Mouse (Mus musculus) forebrain, embryonic 15.5 days (tissue): ENCODE data around the gene Tpm4. TPM values are rescaled to one million over a fixed set of nuclear protein-coding genes. Genes with fewer than 3 reads are reported as not detected.

Source experiments
- ATAC-seq: fragments of 200-750 bp; cut with Nextera tagmentation; replicated peaks from 2 replicates; pipeline ENCODE4 v1.8.0; 2017; ENCODE audit warnings: mild to moderate bottlenecking, moderate TSS enrichment, moderate library complexity
- H3K27ac ChIP-seq: fragments of 300-500 bp; sonication (generic); replicated peaks from 2 replicates; pipeline ENCODE4 v1.5.1; 2015; ENCODE audit warnings: mild to moderate bottlenecking, inconsistent platforms
- H3K27me3 ChIP-seq: fragments of 300-500 bp; sonication (generic); 2 replicates; pipeline ENCODE4 v1.6.1; 2015; ENCODE audit warnings: inconsistent platforms
- H3K36me3 ChIP-seq: fragments of 300-500 bp; sonication (generic); 2 replicates; pipeline ENCODE4 v1.6.1; 2015; ENCODE audit warnings: mild to moderate bottlenecking, inconsistent platforms
- H3K4me1 ChIP-seq: fragments of 300-500 bp; sonication (generic); 2 replicates; pipeline ENCODE4 v1.6.1; 2015; ENCODE audit warnings: inconsistent platforms
- H3K4me2 ChIP-seq: fragments of 300-500 bp; sonication (generic); replicated peaks from 2 replicates; pipeline ENCODE4 v1.6.1; 2015; ENCODE audit warnings: mild to moderate bottlenecking, inconsistent platforms
- H3K4me3 ChIP-seq: fragments of 300-500 bp; sonication (generic); 2 replicates; pipeline ENCODE4 v1.5.1; 2015; ENCODE audit warnings: mild to moderate bottlenecking, inconsistent platforms
- H3K9ac ChIP-seq: fragments of 300-500 bp; sonication (generic); replicated peaks from 2 replicates; pipeline ENCODE4 v1.6.1; 2015; ENCODE audit warnings: mild to moderate bottlenecking, inconsistent platforms
- H3K9me3 ChIP-seq: fragments of 300-500 bp; sonication (generic); 2 replicates; pipeline ENCODE4 v1.6.1; 2016; ENCODE audit warnings: inconsistent platforms
- WGBS: fragments of 180-500 bp; shearing (Covaris S2); methylation state at CpG from one replicate; pipeline ENCODE4 v1.1.7; 2015; ENCODE audit warnings: mixed read lengths; 5-methylcytosine and 5-hydroxymethylcytosine counted together
- polyA plus RNA-seq: library from polyadenylated mRNA; unstranded; fragments of >200 nt; fragmentation: Nextera tagmentation; extraction: Ambion mirVana; gene quantifications from 2 replicates; pipeline ENCODE4 v1.2.1, GENCODE M21; 2015

Gene Tpm4
- polyA plus RNA-seq, 1 experiment from 2014 or later: 221 TPM

DNA sequence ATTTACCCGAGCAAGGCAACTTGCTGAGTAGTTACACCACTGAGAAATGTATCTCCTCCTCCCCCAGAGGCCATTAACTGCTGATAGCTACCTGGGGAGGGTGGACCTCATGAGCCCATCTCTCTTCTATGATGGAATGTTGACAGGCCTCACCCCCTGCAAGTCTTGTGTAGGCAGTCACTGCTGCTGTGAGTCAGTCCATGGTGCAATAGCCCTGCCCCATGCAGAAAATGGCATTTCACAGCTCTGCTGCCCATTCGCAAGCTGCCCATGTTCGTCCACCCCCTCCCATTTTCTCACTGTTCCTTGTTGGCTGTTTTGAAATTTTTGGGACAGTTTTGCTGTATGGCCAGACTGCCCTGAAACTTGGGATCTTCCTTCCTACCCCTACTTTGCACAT lies 10.7 kb downstream of the Tpm4 start:
- 88% methylated on average over 3 of the region's 3 CpGs for WGBS
- H3K36me3 ChIP-seq: peaks cover 84% of the 10 kb centered on the region

DNA sequence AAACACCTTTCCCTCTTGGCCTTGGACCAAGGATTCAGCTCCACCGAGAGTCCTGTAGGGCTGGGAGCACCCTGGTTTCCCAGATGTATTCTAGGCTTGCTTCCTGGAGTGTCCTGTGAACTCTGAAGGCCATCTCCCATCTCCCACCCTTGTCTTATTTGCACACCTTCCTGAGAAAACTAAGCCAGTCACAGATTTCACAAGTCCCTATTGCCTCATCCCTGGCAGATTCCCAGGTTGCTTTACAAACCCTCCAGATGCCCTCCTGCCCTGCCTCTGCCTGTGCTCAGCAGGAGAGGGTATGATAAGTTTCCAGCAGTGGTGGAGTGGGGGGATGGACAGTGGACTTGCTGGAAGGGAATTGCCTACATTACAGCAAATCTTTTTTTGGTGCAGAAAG lies 11.3 kb downstream of the Tpm4 start:
- no peaks in the 10 kb centered on the region for H3K27me3 ChIP-seq
- H3K4me2 ChIP-seq: no peak overlapping the region
- WGBS: 97% methylated on average over 1 of the region's 1 CpGs
- H3K4me3 ChIP-seq: no peak overlapping the region
- H3K27ac ChIP-seq: no peak overlapping the region
- H3K4me1 ChIP-seq: no peaks in the 10 kb centered on the region
- no peak overlapping the region for H3K9ac ChIP-seq
- no peaks in the 10 kb centered on the region for H3K9me3 ChIP-seq
- H3K36me3 ChIP-seq: peaks cover 81% of the 10 kb centered on the region
- no peak for ATAC-seq

More for the DNA sequence above, 10.7 kb downstream of the Tpm4 start:
- Histone ChIP-seq H3K27me3 (no peaks in the 10 kb centered on the region), H3K9me3 (no peaks in the 10 kb centered on the region), H3K4me1 (no peaks in the 10 kb centered on the region), H3K4me3 (no peak overlapping the region), H3K9ac (no peak overlapping the region), H3K27ac (no peak overlapping the region), H3K4me2 (no peak overlapping the region)
- ATAC-seq: no peak

DNA sequence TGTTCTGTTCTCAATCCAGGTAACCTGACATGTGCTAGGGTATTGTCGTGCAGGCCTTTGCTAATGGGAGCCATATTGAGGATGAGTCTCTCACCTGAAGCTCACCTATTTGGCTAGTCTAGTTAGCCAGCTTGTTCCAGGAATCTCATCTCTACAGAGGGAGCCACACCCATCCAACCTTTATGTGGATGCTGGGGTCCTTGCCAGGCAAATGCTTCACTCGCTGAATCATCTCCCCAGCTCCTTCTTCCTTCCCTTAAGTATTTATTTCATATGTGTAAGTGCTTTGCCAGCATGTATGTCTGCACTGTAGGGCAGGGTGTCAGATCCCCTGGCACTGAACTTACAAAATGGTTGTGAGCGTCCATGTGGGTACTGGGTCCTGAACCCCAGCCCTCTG lies 11.8 kb downstream of the Tpm4 start:
- Histone ChIP-seq H3K9ac (no peak overlapping the region), H3K4me2 (no peak overlapping the region), H3K4me1 (no peaks in the 10 kb centered on the region), H3K27ac (no peak overlapping the region), H3K27me3 (no peaks in the 10 kb centered on the region), H3K4me3 (no peak overlapping the region), H3K36me3 (peaks cover 81% of the 10 kb centered on the region), H3K9me3 (no peaks in the 10 kb centered on the region)
- WGBS: 95% methylated on average over 3 of the region's 3 CpGs
- no peak for ATAC-seq

DNA sequence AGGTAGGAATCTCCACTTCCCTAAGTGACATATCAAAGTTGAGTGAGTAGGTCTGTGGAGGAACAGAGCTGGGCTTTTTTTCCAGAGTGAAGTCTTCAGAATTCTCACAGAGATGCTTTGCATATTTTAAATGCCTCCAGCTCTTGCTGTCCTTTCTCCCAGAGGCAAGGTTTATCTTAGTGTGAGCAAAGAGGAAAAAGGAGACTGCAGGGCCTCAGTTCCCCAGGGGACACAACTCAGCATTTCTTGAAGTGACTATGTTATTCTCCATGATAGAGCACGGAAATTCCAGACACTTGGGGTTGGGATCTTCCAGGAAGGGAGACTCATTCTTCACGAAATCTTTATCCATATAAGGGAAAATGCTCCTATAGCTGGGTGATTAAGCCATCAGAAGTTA lies 12.5 kb downstream of the Tpm4 start:
- Histone ChIP-seq H3K27me3 (no peaks in the 10 kb centered on the region), H3K4me1 (no peaks in the 10 kb centered on the region), H3K9me3 (no peaks in the 10 kb centered on the region), H3K27ac (no peak overlapping the region), H3K4me2 (no peak overlapping the region), H3K36me3 (peaks cover 81% of the 10 kb centered on the region), H3K9ac (no peak overlapping the region), H3K4me3 (no peak overlapping the region)
- WGBS: 91% methylated on average over 2 of the region's 2 CpGs
- no peak for ATAC-seq

DNA sequence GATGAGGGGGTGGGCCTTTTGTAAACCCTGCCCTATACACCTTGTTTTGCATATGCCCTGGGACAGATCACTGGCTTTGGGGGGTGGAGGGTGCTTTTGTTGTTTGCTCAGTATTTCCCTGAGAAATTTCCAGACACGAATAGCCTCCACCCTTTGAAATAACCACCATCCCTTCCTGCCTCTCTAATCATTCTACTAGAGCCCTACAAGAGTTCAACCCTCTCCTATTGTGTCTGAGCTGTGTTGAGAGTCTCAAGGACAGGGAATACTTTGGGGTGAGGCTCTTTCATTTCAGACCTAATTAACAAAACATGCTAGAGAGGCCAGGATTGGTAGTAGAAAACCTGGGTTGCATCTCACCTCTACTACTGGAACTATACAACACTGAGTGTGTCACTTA lies 14.3 kb downstream of the Tpm4 start:
- Histone ChIP-seq H3K4me2 (no peak overlapping the region), H3K9me3 (no peaks in the 10 kb centered on the region), H3K9ac (no peak overlapping the region), H3K27ac (no peak overlapping the region), H3K4me1 (no peaks in the 10 kb centered on the region), H3K27me3 (no peaks in the 10 kb centered on the region), H3K36me3 (peaks cover 72% of the 10 kb centered on the region), H3K4me3 (no peak overlapping the region)
- WGBS: 85% methylated on average over 1 of the region's 1 CpGs
- ATAC-seq: no peak

DNA sequence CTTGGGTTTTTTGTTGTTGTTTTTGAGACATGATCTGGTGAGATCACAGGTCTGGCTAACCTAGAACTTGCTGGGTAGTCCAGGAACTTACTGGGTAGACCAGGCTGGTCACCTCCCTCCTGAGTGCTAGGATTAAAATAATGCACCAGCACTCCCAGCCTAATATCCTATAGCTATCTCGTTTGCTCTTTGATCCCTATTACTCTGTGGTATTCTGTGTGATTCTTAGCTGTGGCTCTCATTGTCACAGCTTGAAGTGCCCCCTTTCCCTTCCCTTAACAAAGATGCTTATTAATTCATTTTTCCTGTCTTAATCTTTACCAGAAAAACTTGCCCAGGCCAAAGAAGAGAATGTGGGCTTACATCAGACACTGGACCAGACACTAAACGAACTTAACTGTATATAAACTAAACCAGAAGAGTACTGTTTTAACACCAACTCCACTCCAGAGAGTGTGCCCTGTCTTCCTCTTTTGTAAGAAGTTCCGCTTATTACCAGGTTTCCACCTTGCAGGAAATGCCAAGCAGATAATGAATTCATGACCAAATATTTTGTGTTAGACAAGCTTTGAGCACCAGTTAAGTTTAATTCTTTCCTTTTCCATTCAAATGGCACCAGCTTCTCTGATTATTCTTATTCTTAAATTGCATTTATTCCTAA lies 16.8 kb downstream of the Tpm4 start:
- Histone ChIP-seq H3K4me2 (no peak overlapping the region), H3K36me3 (peaks cover 54% of the 10 kb centered on the region), H3K27me3 (no peaks in the 10 kb centered on the region), H3K4me1 (no peaks in the 10 kb centered on the region), H3K9me3 (no peaks in the 10 kb centered on the region), H3K9ac (no peak overlapping the region), H3K4me3 (no peak overlapping the region), H3K27ac (no peak overlapping the region)
- 87% methylated on average over 3 of the region's 3 CpGs for WGBS
- no peak for ATAC-seq

DNA sequence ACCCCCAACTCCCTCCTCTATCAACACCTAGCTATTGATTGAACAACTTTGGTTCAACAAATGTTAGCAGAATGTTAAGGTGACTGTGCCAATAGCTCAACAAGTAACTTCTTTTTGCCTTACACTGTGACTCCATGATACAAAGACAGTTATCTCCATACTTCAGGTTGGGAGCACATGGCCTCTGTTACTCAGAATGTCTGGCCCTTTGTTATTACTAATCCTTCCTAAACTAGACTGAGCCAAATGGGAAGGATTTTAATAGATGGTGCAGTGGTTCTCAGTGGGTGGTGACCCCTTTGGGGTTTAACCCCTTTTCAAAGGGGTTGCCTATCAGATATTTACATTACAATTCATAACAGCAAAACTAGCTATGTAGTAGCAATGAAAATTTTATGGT lies 18.6 kb downstream of the Tpm4 start:
- ATAC-seq: no peak
- Histone ChIP-seq H3K9me3 (no peaks in the 10 kb centered on the region), H3K4me2 (no peak overlapping the region), H3K4me1 (no peaks in the 10 kb centered on the region), H3K27me3 (no peaks in the 10 kb centered on the region), H3K9ac (no peak overlapping the region), H3K4me3 (no peak overlapping the region), H3K27ac (no peak overlapping the region), H3K36me3 (peaks cover 37% of the 10 kb centered on the region)

DNA sequence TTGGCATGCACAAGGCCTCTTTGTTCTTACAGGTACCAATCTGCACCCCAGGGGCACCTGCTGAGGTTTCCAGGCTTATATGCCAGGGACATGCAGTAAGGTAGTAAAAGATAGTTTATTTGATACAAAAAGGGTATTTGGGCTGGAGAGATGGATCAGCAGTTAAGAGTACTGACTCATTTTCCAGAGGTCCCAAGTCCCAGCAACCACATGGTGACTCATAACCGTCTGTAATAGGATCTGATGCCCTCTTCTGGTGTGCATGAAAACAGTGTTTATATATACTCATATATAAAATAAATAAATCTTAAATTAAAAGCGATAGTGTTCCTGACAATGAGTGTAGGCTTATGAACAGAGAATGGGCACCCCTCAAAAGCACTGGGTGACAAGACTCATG lies 23.3 kb downstream of the Tpm4 start:
- no peaks in the 10 kb centered on the region for H3K27me3 ChIP-seq
- peaks cover 4% of the 10 kb centered on the region; the same call in 1 of the 2 replicates for H3K36me3 ChIP-seq
- 86% methylated on average over 2 of the region's 2 CpGs for WGBS

DNA sequence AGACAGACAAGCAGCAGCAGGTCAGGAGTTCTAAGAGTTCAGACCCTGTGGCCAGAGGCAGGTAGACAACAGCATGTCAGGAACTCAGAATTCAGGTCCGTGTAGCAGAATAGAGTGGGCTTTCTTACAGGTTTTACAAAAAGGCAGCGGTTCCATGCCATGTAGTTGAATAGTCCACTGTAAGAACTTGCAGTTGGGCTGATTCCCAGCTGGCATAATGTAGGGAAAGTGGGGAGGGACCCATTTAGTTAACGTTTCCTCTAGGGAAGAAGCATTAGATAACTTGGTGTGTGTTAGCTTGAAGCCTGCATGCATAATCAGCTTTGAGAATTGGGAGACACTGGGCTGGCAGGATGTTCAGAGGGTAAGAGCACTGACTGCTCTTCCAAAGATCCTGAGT lies 24.0 kb downstream of the Tpm4 start:
- Histone ChIP-seq H3K36me3 (no peaks in the 10 kb centered on the region), H3K9ac (no peak overlapping the region), H3K27ac (no peak overlapping the region), H3K4me3 (no peak overlapping the region), H3K27me3 (no peaks in the 10 kb centered on the region), H3K4me2 (no peak overlapping the region), H3K4me1 (peaks cover 24% of the 10 kb centered on the region), H3K9me3 (no peaks in the 10 kb centered on the region)
- 70% methylated on average over 3 of the region's 3 CpGs for WGBS
- no peak for ATAC-seq

More for the DNA sequence above, 23.3 kb downstream of the Tpm4 start:
- H3K9me3 ChIP-seq: no peaks in the 10 kb centered on the region
- H3K4me1 ChIP-seq: peaks cover 24% of the 10 kb centered on the region
- no peak overlapping the region for H3K4me2 ChIP-seq
- H3K27ac ChIP-seq: no peak overlapping the region
- ATAC-seq: no peak
- H3K9ac ChIP-seq: no peak overlapping the region
- H3K4me3 ChIP-seq: no peak overlapping the region

DNA sequence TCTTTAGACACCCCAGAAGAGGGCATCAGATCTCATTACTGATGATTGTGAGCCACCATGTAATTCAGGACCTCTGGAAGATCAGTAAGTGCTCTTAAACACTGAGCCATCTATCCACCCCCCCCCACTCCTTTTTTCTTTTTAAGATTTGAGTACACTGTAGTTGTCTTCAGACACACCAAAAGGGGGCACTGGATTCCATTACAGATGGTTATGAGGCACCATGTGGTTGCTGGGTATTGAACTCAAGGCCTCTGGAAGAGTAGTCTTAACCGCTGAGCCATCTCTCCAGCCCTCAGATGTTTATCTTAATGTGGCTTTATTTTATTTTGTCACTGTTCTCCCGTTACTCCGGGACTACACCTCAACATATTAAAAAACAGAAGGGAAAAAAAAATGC lies 25.2 kb downstream of the Tpm4 start:
- H3K27me3 ChIP-seq: no peaks in the 10 kb centered on the region
- H3K9me3 ChIP-seq: no peaks in the 10 kb centered on the region
- peak overlapping the region; percentile 41; the same call in 1 of the 2 replicates for H3K9ac ChIP-seq
- peaks cover 24% of the 10 kb centered on the region for H3K4me1 ChIP-seq
- H3K36me3 ChIP-seq: peaks cover 5% of the 10 kb centered on the region; the same call in 1 of the 2 replicates
- H3K4me3 ChIP-seq: peak overlapping the region; percentile 72
- no peak for ATAC-seq
- WGBS: 80% methylated on average over 3 of the region's 3 CpGs
- peak overlapping the region; percentile 72; the same call in 1 of the 2 replicates for H3K27ac ChIP-seq
- H3K4me2 ChIP-seq: peak overlapping the region; percentile 55

DNA sequence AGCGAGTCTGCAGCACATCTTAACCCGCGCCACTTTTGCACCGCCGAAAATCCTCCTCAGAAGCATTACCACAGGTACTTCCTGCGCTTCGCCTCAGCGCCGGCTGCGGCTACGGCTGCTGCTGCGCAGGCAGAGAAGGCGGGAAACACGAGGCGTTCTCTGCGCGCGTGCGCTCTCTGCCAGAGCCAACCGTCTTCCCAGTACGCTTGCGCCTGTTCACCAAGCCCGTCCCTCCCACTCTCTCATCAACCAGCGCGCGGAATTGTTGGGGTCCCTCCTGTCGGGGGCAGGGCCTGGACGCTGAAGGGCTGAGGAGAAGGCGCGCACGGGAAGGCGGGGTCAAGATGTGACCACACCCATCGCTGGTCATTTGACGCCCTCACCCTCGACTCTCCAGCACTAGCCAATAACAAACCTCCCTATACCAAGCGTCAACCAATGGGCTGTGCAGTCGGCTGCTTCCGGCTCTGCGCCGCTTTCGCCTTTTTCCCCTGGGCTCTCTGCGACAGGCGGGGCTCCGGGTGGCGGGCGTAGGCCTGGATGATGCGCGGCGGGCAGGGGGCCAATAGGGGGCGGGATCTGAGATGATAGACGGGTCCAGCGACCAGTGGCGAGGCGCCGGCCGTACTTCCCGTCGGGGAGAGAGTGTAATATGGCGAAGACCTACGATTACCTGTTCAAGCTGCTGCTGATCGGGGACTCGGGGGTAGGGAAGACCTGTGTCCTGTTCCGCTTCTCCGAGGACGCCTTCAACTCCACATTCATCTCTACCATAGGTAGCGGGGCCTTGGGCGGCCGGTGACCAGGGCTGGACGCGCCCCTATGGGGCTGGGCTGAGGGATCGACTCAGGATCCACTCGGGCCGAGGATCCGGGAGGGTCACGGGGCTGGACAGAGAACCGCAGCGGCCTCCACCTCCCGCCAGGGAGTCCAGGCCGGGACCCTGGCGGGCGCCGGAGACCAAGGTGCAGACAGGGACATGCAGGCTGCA lies 26.2 kb downstream of the Tpm4 start, which contains the start of gene Rab8a:
TSS of gene Rab8a (plus strand) at position 494 of the 991 bp plus-strand sequence.
- no peaks in the 10 kb centered on the region for H3K27me3 ChIP-seq
- H3K36me3 ChIP-seq: peaks cover 7% of the 10 kb centered on the region; the same call in 1 of the 2 replicates
- peaks cover 24% of the 10 kb centered on the region for H3K4me1 ChIP-seq
- peak within 1 kb of the TSS; percentile 72 for H3K27ac ChIP-seq
- under 1% methylated on average over 82 of the region's 82 CpGs for WGBS
- H3K4me3 ChIP-seq: peak within 1 kb of the TSS; percentile 72
- peak within 1 kb of the TSS; percentile 55 for H3K4me2 ChIP-seq
- ATAC-seq: peak; percentile 99
- peak within 1 kb of the TSS; percentile 90 for H3K9ac ChIP-seq
- no peaks in the 10 kb centered on the region for H3K9me3 ChIP-seq

DNA sequence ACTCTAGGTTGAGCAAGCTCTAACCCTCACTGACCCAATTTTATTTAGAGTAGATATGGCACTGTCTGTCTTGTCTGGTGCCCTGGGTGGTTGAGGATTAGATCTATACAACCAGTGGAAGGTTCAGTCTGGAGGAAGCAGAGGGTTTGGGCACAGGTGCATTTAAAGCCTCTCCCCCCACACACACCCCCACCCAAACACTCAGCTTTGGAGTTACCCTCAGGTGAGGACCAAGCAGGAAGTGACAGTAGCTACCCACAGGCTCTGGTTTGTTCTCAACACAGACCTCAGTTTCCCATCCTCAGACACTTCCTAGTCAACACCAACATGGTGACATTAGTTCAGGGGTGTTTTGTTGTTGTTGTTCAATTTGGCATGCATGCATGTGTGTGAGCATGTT lies 28.0 kb downstream of the Tpm4 start:
- no peaks in the 10 kb centered on the region for H3K9me3 ChIP-seq
- H3K4me2 ChIP-seq: no peak overlapping the region
- H3K4me3 ChIP-seq: no peak overlapping the region
- H3K27ac ChIP-seq: no peak overlapping the region
- ATAC-seq: no peak
- no peak overlapping the region for H3K9ac ChIP-seq
- peaks cover 7% of the 10 kb centered on the region; the same call in 1 of the 2 replicates for H3K36me3 ChIP-seq
- peaks cover 24% of the 10 kb centered on the region for H3K4me1 ChIP-seq
- no peaks in the 10 kb centered on the region for H3K27me3 ChIP-seq
